Mouse (Mus musculus): Measurements from ENCODE around the gene Trim2. TPM values are rescaled to one million over a fixed set of nuclear protein-coding genes. Genes with fewer than 3 reads are reported as not detected.
A peak's percentile ranks its signal among the peaks of the same experiment; 100 is the strongest.

Gene Trim2
- polyA plus RNA-seq, 1 experiment from 2014 or later, result 25.5 TPM

DNA sequence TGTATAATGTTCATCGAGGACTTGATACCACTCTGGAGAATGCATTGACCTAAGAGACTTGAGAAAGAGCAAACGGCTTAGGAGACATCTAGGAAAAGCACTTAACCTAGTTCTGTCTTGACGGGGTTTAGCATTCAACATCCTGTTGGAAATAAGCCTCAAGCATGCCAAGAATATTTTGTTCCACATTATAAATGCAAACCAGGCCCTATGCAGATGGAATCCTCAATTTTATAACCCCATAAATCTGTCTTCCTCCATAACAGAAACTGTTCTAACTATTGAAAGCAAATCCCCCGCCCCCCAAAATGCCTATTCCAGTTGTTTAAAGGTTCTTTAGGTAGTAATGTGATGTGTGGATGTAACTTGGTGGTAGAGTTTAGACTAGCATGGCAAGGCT lies 55.0 kb downstream of the Trim2 start:
- WGBS, result 64% methylated on average over 4 of the region's 4 CpGs
- Histone ChIP-seq H3K36me3 (ENCODE audit: insufficient read depth, low read length) (no peaks in the 10 kb centered on the region), H3K27me3 (ENCODE audit: insufficient read depth, low read length) (no peaks in the 10 kb centered on the region), H3K4me2 (replicated peaks; ENCODE audit: low read depth, low read length) (no peak overlapping the region), H3K9ac (replicated peaks; ENCODE audit: low read length) (no peak overlapping the region), H3K4me3 (ENCODE audit: low read length) (no peak overlapping the region), H3K4me1 (ENCODE audit: insufficient read depth, low read length) (peaks cover 48% of the 10 kb centered on the region), H3K27ac (ENCODE audit: low read length) (no peak overlapping the region), H3K9me3 (ENCODE audit: low read length) (no peaks in the 10 kb centered on the region)
- no peak for ATAC-seq (ENCODE audit: low FRiP score, low TSS enrichment)

- no peak overlapping the region for H3K4me2 ChIP-seq (replicated peaks; ENCODE audit: low read depth, low read length)
- 25% methylated on average over 7 of the region's 7 CpGs for WGBS
- H3K9me3 ChIP-seq (ENCODE audit: low read length), result no peaks in the 10 kb centered on the region
- peaks cover 43% of the 10 kb centered on the region for H3K4me1 ChIP-seq (ENCODE audit: insufficient read depth, low read length)
- no peak overlapping the region for H3K4me3 ChIP-seq (ENCODE audit: low read length)
- no peaks in the 10 kb centered on the region for H3K27me3 ChIP-seq (ENCODE audit: insufficient read depth, low read length)
- ATAC-seq (ENCODE audit: low FRiP score, low TSS enrichment), result peak; percentile 76
- no peak overlapping the region for H3K9ac ChIP-seq (replicated peaks; ENCODE audit: low read length)
- no peak overlapping the region for H3K27ac ChIP-seq (ENCODE audit: low read length)
- H3K36me3 ChIP-seq (ENCODE audit: insufficient read depth, low read length), result no peaks in the 10 kb centered on the region
Observed at GRCm38 (mm10) chr3:84250275-84250674, 56.4 kb downstream of the Trim2 start.

DNA sequence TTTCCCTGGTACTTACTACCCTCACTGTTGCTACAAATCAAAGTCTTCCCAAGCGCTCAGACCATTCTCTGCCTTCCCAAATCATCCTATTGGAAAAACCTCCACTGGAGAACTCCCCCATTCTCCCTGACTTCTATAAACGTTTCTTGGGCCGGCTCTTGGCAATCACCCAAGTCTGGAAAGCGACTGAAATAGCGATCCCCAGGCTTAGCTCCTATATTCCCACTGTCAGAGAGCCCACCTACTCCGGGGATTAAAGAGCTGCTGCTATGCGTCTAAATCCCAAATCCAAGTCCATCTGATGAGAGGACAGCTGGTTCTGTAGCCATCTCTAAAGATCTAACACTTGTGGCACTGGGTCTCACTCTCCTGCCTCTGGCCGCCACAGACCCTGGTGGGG lies 58.9 kb downstream of the Trim2 start:
- no peaks in the 10 kb centered on the region for H3K9me3 ChIP-seq (ENCODE audit: low read length)
- H3K36me3 ChIP-seq (ENCODE audit: insufficient read depth, low read length), result no peaks in the 10 kb centered on the region
- no peak overlapping the region for H3K27ac ChIP-seq (ENCODE audit: low read length)
- H3K27me3 ChIP-seq (ENCODE audit: insufficient read depth, low read length), result no peaks in the 10 kb centered on the region
- no peak overlapping the region for H3K4me3 ChIP-seq (ENCODE audit: low read length)
- H3K4me1 ChIP-seq (ENCODE audit: insufficient read depth, low read length), result peaks cover 34% of the 10 kb centered on the region
- ATAC-seq (ENCODE audit: low FRiP score, low TSS enrichment), result no peak
- H3K4me2 ChIP-seq (replicated peaks; ENCODE audit: low read depth, low read length), result no peak overlapping the region
- 40% methylated on average over 8 of the region's 8 CpGs for WGBS
- no peak overlapping the region for H3K9ac ChIP-seq (replicated peaks; ENCODE audit: low read length)

- H3K36me3 ChIP-seq (ENCODE audit: insufficient read depth, low read length), result no peaks in the 10 kb centered on the region
- no peak overlapping the region for H3K27ac ChIP-seq (ENCODE audit: low read length)
- no peaks in the 10 kb centered on the region for H3K27me3 ChIP-seq (ENCODE audit: insufficient read depth, low read length)
- H3K4me2 ChIP-seq (replicated peaks; ENCODE audit: low read depth, low read length), result no peak overlapping the region
- H3K9me3 ChIP-seq (ENCODE audit: low read length), result no peaks in the 10 kb centered on the region
- no peak for ATAC-seq (ENCODE audit: low FRiP score, low TSS enrichment)
- no peak overlapping the region for H3K4me3 ChIP-seq (ENCODE audit: low read length)
- WGBS, result 84% methylated on average over 7 of the region's 7 CpGs
- H3K4me1 ChIP-seq (ENCODE audit: insufficient read depth, low read length), result peaks cover 31% of the 10 kb centered on the region
- no peak overlapping the region for H3K9ac ChIP-seq (replicated peaks; ENCODE audit: low read length)
Observed at GRCm38 (mm10) chr3:84246421-84246861, 60.2 kb downstream of the Trim2 start.

GRCm38 (mm10) chr3:84243116-84243515 lies 63.6 kb downstream of the Trim2 start:
- H3K27ac ChIP-seq (ENCODE audit: low read length), result no peak overlapping the region
- no peaks in the 10 kb centered on the region for H3K36me3 ChIP-seq (ENCODE audit: insufficient read depth, low read length)
- H3K9me3 ChIP-seq (ENCODE audit: low read length), result no peaks in the 10 kb centered on the region; the same call in 1 of the 2 replicates
- 87% methylated on average over 3 of the region's 3 CpGs for WGBS
- H3K4me3 ChIP-seq (ENCODE audit: low read length), result no peak overlapping the region
- no peak for ATAC-seq (ENCODE audit: low FRiP score, low TSS enrichment)
- no peak overlapping the region for H3K4me2 ChIP-seq (replicated peaks; ENCODE audit: low read depth, low read length)
- H3K9ac ChIP-seq (replicated peaks; ENCODE audit: low read length), result no peak overlapping the region
- H3K27me3 ChIP-seq (ENCODE audit: insufficient read depth, low read length), result no peaks in the 10 kb centered on the region
- peaks cover 5% of the 10 kb centered on the region; the same call in 1 of the 2 replicates for H3K4me1 ChIP-seq (ENCODE audit: insufficient read depth, low read length)

GRCm38 (mm10) chr3:84242497-84242896 lies 64.2 kb downstream of the Trim2 start:
- no peaks in the 10 kb centered on the region for H3K27me3 ChIP-seq (ENCODE audit: insufficient read depth, low read length)
- H3K9me3 ChIP-seq (ENCODE audit: low read length), result no peaks in the 10 kb centered on the region; the same call in 1 of the 2 replicates
- H3K9ac ChIP-seq (replicated peaks; ENCODE audit: low read length), result no peak overlapping the region
- WGBS, result 92% methylated on average over 4 of the region's 4 CpGs
- H3K4me1 ChIP-seq (ENCODE audit: insufficient read depth, low read length), result no peaks in the 10 kb centered on the region
- H3K4me3 ChIP-seq (ENCODE audit: low read length), result no peak overlapping the region
- no peak overlapping the region for H3K4me2 ChIP-seq (replicated peaks; ENCODE audit: low read depth, low read length)
- no peaks in the 10 kb centered on the region for H3K36me3 ChIP-seq (ENCODE audit: insufficient read depth, low read length)
- no peak overlapping the region for H3K27ac ChIP-seq (ENCODE audit: low read length)
- ATAC-seq (ENCODE audit: low FRiP score, low TSS enrichment), result no peak

GRCm38 (mm10) chr3:84241098-84241497 lies 65.6 kb downstream of the Trim2 start:
- Histone ChIP-seq H3K27ac (ENCODE audit: low read length) (no peak overlapping the region), H3K4me2 (replicated peaks; ENCODE audit: low read depth, low read length) (no peak overlapping the region), H3K4me1 (ENCODE audit: insufficient read depth, low read length) (no peaks in the 10 kb centered on the region), H3K27me3 (ENCODE audit: insufficient read depth, low read length) (no peaks in the 10 kb centered on the region), H3K9me3 (ENCODE audit: low read length) (no peaks in the 10 kb centered on the region; the same call in 1 of the 2 replicates), H3K9ac (replicated peaks; ENCODE audit: low read length) (no peak overlapping the region), H3K4me3 (ENCODE audit: low read length) (no peak overlapping the region), H3K36me3 (ENCODE audit: insufficient read depth, low read length) (no peaks in the 10 kb centered on the region)
- no peak for ATAC-seq (ENCODE audit: low FRiP score, low TSS enrichment)
- 85% methylated on average over 4 of the region's 4 CpGs for WGBS

DNA sequence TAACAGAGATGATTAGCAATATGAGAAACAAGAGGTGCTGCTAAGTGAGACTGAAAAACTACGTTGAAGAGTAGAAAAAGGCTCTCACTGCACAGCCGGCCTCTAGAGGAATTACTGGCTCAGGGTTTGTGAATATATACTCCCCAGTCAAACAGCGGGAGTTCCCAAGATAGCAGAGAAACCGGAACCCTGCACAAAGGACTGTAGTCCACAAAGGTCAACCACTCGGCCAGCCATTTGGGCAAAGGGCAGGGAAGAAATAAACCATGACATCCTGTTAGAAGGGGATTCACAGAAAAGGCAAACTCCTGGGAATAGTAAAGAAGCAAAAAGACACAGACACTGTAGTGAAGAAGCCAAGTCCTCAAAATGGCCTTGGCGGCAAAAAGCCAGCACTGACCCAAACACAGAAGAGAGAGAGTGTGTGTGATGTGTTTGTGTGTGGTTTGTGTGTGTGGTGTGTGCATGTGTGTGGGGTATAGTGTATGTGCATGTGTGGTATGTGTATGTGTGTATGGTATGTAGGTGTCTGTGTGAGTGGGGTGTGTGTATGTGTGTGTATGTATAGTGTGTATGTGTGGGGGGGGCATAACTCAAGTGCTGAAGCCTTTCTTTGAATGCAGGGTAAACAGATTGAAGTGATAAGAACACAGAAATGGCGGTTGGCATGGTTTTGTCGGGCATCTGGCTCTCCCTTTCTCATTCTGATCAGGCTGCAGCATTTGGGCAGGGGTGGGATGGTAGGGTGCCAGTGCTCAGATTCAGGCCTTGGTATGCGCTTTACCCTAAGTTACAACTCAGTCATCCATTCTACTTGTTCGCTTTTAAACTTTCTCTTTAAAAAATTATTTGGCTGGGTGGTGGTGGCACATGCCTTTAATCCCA lies 71.0 kb downstream of the Trim2 start:
- Histone ChIP-seq H3K9me3 (ENCODE audit: low read length) (no peaks in the 10 kb centered on the region; the same call in 1 of the 2 replicates), H3K27me3 (ENCODE audit: insufficient read depth, low read length) (no peaks in the 10 kb centered on the region), H3K4me2 (replicated peaks; ENCODE audit: low read depth, low read length) (no peak overlapping the region), H3K27ac (ENCODE audit: low read length) (no peak overlapping the region), H3K36me3 (ENCODE audit: insufficient read depth, low read length) (no peaks in the 10 kb centered on the region; the same call in 1 of the 2 replicates), H3K4me1 (ENCODE audit: insufficient read depth, low read length) (peaks cover 21% of the 10 kb centered on the region), H3K9ac (replicated peaks; ENCODE audit: low read length) (no peak overlapping the region), H3K4me3 (ENCODE audit: low read length) (no peak overlapping the region)
- peak; percentile 64 for ATAC-seq (ENCODE audit: low FRiP score, low TSS enrichment)
- WGBS, result 42% methylated on average over 10 of the region's 10 CpGs

GRCm38 (mm10) chr3:84234562-84234961 lies 72.1 kb downstream of the Trim2 start:
- no peak overlapping the region for H3K4me3 ChIP-seq (ENCODE audit: low read length)
- no peaks in the 10 kb centered on the region for H3K27me3 ChIP-seq (ENCODE audit: insufficient read depth, low read length)
- WGBS, result 87% methylated on average over 4 of the region's 4 CpGs
- H3K9me3 ChIP-seq (ENCODE audit: low read length), result no peaks in the 10 kb centered on the region
- no peak overlapping the region for H3K27ac ChIP-seq (ENCODE audit: low read length)
- H3K4me1 ChIP-seq (ENCODE audit: insufficient read depth, low read length), result peaks cover 21% of the 10 kb centered on the region
- H3K9ac ChIP-seq (replicated peaks; ENCODE audit: low read length), result no peak overlapping the region
- no peak for ATAC-seq (ENCODE audit: low FRiP score, low TSS enrichment)
- H3K4me2 ChIP-seq (replicated peaks; ENCODE audit: low read depth, low read length), result no peak overlapping the region
- H3K36me3 ChIP-seq (ENCODE audit: insufficient read depth, low read length), result no peaks in the 10 kb centered on the region; the same call in 1 of the 2 replicates
